Mouse (Mus musculus): ENCODE results near the gene Tacr1. TPM values are rescaled to one million over a fixed set of nuclear protein-coding genes. Genes with fewer than 3 reads are reported as not detected.

Tacr1 gene
- total and polyA plus RNA-seq, 3 experiments, result not detected

DNA sequence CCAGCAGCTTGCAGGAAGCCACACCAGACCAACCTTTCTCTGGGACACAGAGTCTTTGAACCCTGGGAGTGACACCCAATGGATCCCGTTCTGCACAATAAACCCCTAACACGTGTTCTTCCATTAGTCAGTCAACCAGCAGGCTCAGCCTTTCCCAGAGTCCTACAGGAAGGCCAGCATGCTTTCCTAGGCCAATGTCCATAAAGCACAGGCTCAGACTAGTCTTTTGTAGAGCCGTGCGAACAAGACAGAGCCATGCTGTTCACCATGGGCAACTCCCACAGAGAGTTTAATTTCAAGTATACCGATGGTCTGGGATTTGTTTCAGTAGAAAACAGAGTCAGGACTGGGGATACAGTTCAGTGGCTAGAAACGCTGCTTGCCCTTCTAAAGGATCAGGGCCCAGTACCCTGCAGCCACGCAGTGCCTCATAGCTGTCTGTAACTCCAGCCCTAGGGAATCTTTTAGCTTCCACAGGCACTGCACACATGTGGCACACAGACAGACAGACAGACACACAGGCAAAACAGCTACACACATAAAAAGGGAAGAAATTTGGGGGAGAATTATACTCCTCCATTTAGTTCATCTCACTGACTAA is 55.1 kb downstream of the Tacr1 start:
- Histone ChIP-seq H3K27ac (ENCODE audit: control insufficient read depth, low read depth, low read length) (no peak overlapping the region), H3K4me3 (ENCODE audit: control insufficient read depth in 1 of 2, insufficient read depth in 1 of 2, low read depth in 2 of 2, low read length in 2 of 2) (no peak overlapping the region), H3K27me3 (ENCODE audit: control insufficient read depth in 1 of 2, insufficient read depth in 2 of 2, low read length in 2 of 2) (no peaks in the 10 kb centered on the region), H3K9ac (ENCODE audit: control insufficient read depth, low read depth, low read length, poor library complexity, severe bottlenecking) (no peak overlapping the region), H3K4me1 (ENCODE audit: control insufficient read depth in 1 of 2, insufficient read depth in 2 of 2, low read length in 2 of 2) (no peaks in the 10 kb centered on the region), H3K9me3 (replicated peaks; ENCODE audit: insufficient read depth, low read length) (no peaks in the 10 kb centered on the region), H3K79me2 (ENCODE audit: control insufficient read depth, insufficient read depth, low read length, poor library complexity) (no peaks in the 10 kb centered on the region), H3K36me3 (ENCODE audit: control insufficient read depth in 1 of 2, insufficient read depth in 2 of 2, low read length in 2 of 2) (no peaks in the 10 kb centered on the region)
- DNase-seq (ENCODE audit: low read depth, low spot score), result no peak
- TF ChIP-seq BHLHE40 (IDR thresholded peaks at IDR 0.05; ENCODE audit: borderline replicate concordance, low read depth, low read length) (no peak), HCFC1 (IDR thresholded peaks at IDR 0.05; ENCODE audit: low read depth, low read length) (no peak), MYB (IDR thresholded peaks at IDR 0.05; ENCODE audit: low read depth, low read length) (no peak), UBTF (IDR thresholded peaks at IDR 0.05; ENCODE audit: borderline replicate concordance, insufficient read depth, low read depth, low read length) (no peak), SMC3 (IDR thresholded peaks at IDR 0.05; ENCODE audit: low read depth, low read length) (no peak), POLR2AphosphoS5 (IDR thresholded peaks at IDR 0.05; ENCODE audit: borderline replicate concordance, low read depth, low read length) (no peak), MAFK (IDR thresholded peaks at IDR 0.05; ENCODE audit: borderline replicate concordance, low read depth, low read length) (no peak), TBP (IDR thresholded peaks at IDR 0.05; ENCODE audit: low read depth, low read length) (no peak), SIN3A (IDR thresholded peaks at IDR 0.05; ENCODE audit: low read length) (no peak), JUND (IDR thresholded peaks at IDR 0.05; ENCODE audit: low read depth, low read length) (no peak), CHD1 (IDR thresholded peaks at IDR 0.05; ENCODE audit: low read depth, low read length) (no peak), ZC3H11A (IDR thresholded peaks at IDR 0.05; ENCODE audit: low read depth, low read length) (no peak)

DNA sequence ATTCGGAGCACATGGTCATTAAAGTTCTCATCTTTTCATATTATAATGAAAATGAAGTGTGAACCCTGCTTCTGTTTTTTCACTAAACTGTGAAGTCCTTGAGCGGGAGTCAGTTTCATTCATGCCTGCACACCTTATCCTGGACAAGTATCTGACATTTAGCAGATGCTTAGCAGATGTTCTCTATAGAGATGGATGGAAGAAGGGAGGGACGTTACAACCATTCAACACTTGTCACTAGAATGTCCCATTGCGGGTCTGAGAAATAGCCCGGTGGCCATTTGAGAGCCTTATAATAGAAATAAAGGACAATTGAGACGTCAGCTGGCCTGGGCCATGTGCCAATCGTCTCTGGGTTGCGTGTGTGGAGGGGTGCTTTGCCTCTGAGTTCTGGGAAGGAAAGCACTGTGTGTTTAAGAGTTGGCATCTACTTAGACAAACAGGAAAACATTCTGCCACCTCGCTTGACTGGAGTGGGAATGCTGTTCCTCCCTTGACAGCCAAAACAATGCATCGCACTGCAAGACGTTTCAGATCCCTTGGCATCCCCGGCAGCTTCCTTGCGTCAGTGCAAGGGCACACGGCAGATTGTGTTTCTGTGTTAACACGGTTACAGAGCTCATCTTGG is 56.7 kb downstream of the Tacr1 start:
- Histone ChIP-seq H3K27ac (ENCODE audit: control insufficient read depth, low read depth, low read length) (no peak overlapping the region), H3K27me3 (ENCODE audit: control insufficient read depth in 1 of 2, insufficient read depth in 2 of 2, low read length in 2 of 2) (no peaks in the 10 kb centered on the region), H3K4me3 (ENCODE audit: control insufficient read depth in 1 of 2, insufficient read depth in 1 of 2, low read depth in 2 of 2, low read length in 2 of 2) (no peak overlapping the region), H3K4me1 (ENCODE audit: control insufficient read depth in 1 of 2, insufficient read depth in 2 of 2, low read length in 2 of 2) (no peaks in the 10 kb centered on the region), H3K36me3 (ENCODE audit: control insufficient read depth in 1 of 2, insufficient read depth in 2 of 2, low read length in 2 of 2) (no peaks in the 10 kb centered on the region), H3K9ac (ENCODE audit: control insufficient read depth, low read depth, low read length, poor library complexity, severe bottlenecking) (no peak overlapping the region), H3K79me2 (ENCODE audit: control insufficient read depth, insufficient read depth, low read length, poor library complexity) (no peaks in the 10 kb centered on the region), H3K9me3 (replicated peaks; ENCODE audit: insufficient read depth, low read length) (no peaks in the 10 kb centered on the region)
- no peak for TF ChIP-seq USF2 (IDR thresholded peaks at IDR 0.05; ENCODE audit: borderline replicate concordance in 1 of 2, insufficient read depth in 1 of 2, low read depth in 1 of 2, low read length in 2 of 2)
- TF ChIP-seq MYB (IDR thresholded peaks at IDR 0.05; ENCODE audit: low read depth, low read length), result no peak
- no peak for TF ChIP-seq BHLHE40 (IDR thresholded peaks at IDR 0.05; ENCODE audit: borderline replicate concordance, low read depth, low read length)
- TF ChIP-seq POLR2AphosphoS5 (IDR thresholded peaks at IDR 0.05; ENCODE audit: borderline replicate concordance, low read depth, low read length), result no peak
- DNase-seq (ENCODE audit: low read depth, low spot score), result no peak

All from MEL (cell line).